Mouse (Mus musculus): ENCODE measurements at regions not wholly inside any gene's neighbourhood (a gene's known extent, or its start where the extent isn't known, plus 50 kb on each side); places are given as distances from the start of the nearest gene placed in this dataset.

DNA sequence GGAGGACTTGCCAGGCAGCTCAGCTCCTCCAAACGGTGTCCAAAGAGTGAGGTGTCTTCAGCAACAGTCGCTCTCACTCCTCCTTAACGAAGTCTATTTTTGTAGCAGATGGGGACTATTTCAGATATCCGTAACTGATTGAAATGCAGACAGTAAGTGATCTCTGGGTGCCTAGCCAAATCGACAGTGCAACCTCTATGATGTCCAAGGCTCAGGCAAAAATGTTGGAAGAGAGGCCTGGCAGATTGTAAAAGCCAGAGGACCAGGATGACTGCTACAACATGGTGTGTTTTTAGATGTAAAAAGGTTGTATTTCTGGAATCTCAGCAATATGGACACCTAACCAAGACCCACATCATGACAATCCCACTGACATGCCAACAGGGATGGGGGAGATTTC is 204.8 kb downstream of the Slc30a10 start:
- TF ChIP-seq CTCF (conservative IDR thresholded peaks at IDR 0.05; ENCODE audit: low read length) (no peak), POU5F1 (IDR thresholded peaks at IDR 0.05; ENCODE audit: borderline replicate concordance, low read length) (no peak), NANOG (IDR thresholded peaks at IDR 0.05; ENCODE audit: borderline replicate concordance, low read length) (no peak)
